Mouse (Mus musculus) embryonic facial prominence, embryonic 15.5 days (tissue): ENCODE data around the gene Cul7. TPM values are rescaled to one million over a fixed set of nuclear protein-coding genes. Genes with fewer than 3 reads are reported as not detected.

Source experiments
- ATAC-seq: fragments of 200-750 bp; cut with Nextera tagmentation; 2 replicates; pipeline ENCODE4 v1.8.0; 2017; ENCODE audit warnings: low read depth, moderate TSS enrichment; ENCODE audit not compliant: insufficient number of reproducible peaks, low FRiP score, low TSS enrichment
- H3K27ac ChIP-seq: fragments of 300-500 bp; sonication (generic); replicated peaks from 2 replicates; pipeline ENCODE4 v1.5.1; 2015; ENCODE audit warnings: mild to moderate bottlenecking, inconsistent platforms
- H3K27me3 ChIP-seq: fragments of 300-500 bp; sonication (generic); 2 replicates; pipeline ENCODE4 v1.6.1; 2015; ENCODE audit warnings: inconsistent platforms
- H3K36me3 ChIP-seq: fragments of 300-500 bp; sonication (generic); 2 replicates; pipeline ENCODE4 v1.6.1; 2015; ENCODE audit warnings: mild to moderate bottlenecking, inconsistent platforms
- H3K4me1 ChIP-seq: fragments of 300-500 bp; sonication (generic); 2 replicates; pipeline ENCODE4 v1.6.1; 2015; ENCODE audit warnings: inconsistent platforms
- H3K4me2 ChIP-seq: fragments of 300-500 bp; sonication (generic); replicated peaks from 2 replicates; pipeline ENCODE4 v1.6.1; 2015; ENCODE audit warnings: mild to moderate bottlenecking, inconsistent platforms
- H3K4me3 ChIP-seq: fragments of 300-500 bp; sonication (generic); replicated peaks from 2 replicates; pipeline ENCODE4 v1.5.1; 2015; ENCODE audit warnings: mild to moderate bottlenecking, inconsistent platforms
- H3K9ac ChIP-seq: fragments of 300-500 bp; sonication (generic); 2 replicates; pipeline ENCODE4 v1.6.1; 2015; ENCODE audit warnings: inconsistent platforms
- H3K9me3 ChIP-seq: fragments of 300-500 bp; sonication (generic); replicated peaks from 2 replicates; pipeline ENCODE4 v1.6.1; 2016; ENCODE audit warnings: inconsistent platforms
- WGBS: fragments of 180-500 bp; shearing (Covaris S2); methylation state at CpG from one replicate; pipeline ENCODE4 v1.1.7; 2015; 5-methylcytosine and 5-hydroxymethylcytosine counted together
- polyA plus RNA-seq: library from polyadenylated mRNA; unstranded; fragments of >200 nt; fragmentation: Nextera tagmentation; extraction: Ambion mirVana; gene quantifications from 2 replicates; pipeline ENCODE4 v1.2.1, GENCODE M21; 2015

Cul7 gene
- polyA plus RNA-seq, 1 experiment from 2014 or later: 64.1 TPM

DNA sequence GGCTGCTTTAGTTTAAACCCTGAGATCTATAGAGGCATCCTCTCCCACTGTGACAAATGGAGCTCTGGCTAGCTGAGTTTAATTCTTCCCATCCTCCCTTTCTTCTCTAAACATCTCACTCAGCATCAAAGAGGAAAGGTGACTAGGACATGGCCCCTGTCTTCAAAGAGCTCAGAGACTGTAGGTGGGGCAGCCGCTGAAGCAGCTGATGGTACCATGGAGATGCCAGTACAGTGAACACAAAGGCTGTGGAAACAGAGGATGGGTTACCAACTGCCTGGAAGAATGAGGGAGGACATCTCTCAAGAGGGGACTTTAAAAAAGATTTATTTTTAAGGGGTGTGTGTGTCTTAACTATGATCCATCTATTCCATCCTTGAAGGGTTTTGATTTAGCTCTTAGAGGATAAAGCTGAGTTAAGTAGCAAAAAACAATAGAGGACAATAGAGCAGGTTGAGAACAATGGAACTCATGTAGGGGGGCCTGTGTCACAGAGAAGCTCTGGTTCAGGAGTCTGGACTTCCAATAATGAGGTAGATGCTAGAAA lies 44.5 kb downstream of the Cul7 start:
- no peak for ATAC-seq
- peaks cover 34% of the 10 kb centered on the region for H3K36me3 ChIP-seq
- no peak overlapping the region for H3K4me2 ChIP-seq
- WGBS: 95% methylated on average over 1 of the region's 1 CpGs
- no peak overlapping the region for H3K9ac ChIP-seq
- H3K4me3 ChIP-seq: no peak overlapping the region
- no peaks in the 10 kb centered on the region for H3K9me3 ChIP-seq
- no peak overlapping the region for H3K27ac ChIP-seq
- H3K4me1 ChIP-seq: no peaks in the 10 kb centered on the region
- H3K27me3 ChIP-seq: no peaks in the 10 kb centered on the region

- H3K4me2 ChIP-seq: no peak overlapping the region
- peaks cover 25% of the 10 kb centered on the region for H3K4me1 ChIP-seq
- no peak overlapping the region for H3K9ac ChIP-seq
- no peak overlapping the region for H3K4me3 ChIP-seq
- no peaks in the 10 kb centered on the region for H3K9me3 ChIP-seq
- whole genome bisulfite sequencing: 82% methylated on average over 6 of the region's 6 CpGs
- no peak for ATAC-seq
- H3K36me3 ChIP-seq: peaks cover 25% of the 10 kb centered on the region; the same call in 1 of the 2 replicates
- H3K27ac ChIP-seq: no peak overlapping the region
- H3K27me3 ChIP-seq: no peaks in the 10 kb centered on the region
These were observed 48.4 kb downstream of the Cul7 start for GRCm38 (mm10) chr17:46698515-46698914.

DNA sequence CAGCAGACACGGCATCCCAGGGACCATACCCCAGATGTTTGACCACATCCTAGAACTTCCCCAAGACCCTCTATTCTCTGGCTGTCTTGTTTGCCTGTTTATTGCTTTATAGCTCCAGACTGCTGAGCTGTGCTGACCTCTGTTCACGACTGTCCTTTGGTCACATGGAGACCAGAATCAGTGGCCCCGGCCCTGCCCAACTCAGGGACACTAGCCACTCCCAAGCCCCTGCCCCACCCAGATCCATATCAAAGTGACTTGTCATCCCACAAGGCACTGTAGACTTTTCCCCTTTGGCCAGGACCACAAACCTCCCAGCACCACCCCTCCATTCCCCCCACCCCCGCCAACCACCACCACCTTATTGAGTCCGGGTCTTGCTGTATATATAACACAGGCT lies 49.1 kb downstream of the Cul7 start:
- H3K9me3 ChIP-seq: no peaks in the 10 kb centered on the region
- H3K36me3 ChIP-seq: peaks cover 25% of the 10 kb centered on the region; the same call in 1 of the 2 replicates
- no peak overlapping the region for H3K9ac ChIP-seq
- no peak overlapping the region for H3K4me2 ChIP-seq
- WGBS: 80% methylated on average over 5 of the region's 5 CpGs
- H3K4me1 ChIP-seq: peaks cover 31% of the 10 kb centered on the region
- no peak overlapping the region for H3K4me3 ChIP-seq
- ATAC-seq: no peak
- H3K27ac ChIP-seq: no peak overlapping the region
- no peaks in the 10 kb centered on the region for H3K27me3 ChIP-seq

DNA sequence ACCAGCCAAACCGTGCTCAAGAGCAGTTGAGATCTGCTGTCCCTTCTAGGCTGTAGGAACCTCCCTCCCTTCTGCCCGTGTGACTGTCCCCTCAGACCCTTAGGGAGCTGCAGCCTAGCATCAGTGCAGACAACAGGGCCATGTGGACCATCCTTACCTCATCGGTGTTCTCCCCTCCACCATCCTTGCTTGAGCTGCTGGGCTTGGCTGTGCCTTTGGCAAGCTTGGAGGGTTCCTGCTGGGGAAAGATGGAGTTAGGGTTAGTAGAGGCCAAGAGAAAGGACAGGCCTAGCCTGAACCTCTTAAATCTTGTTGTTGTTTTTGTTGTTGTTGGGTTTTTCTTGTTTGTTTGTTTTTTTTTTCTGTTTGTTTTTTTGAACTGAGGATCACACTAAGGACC lies 49.8 kb downstream of the Cul7 start:
- Histone ChIP-seq H3K4me1 (peaks cover 31% of the 10 kb centered on the region), H3K9ac (no peak overlapping the region), H3K36me3 (peaks cover 25% of the 10 kb centered on the region; the same call in 1 of the 2 replicates), H3K4me2 (no peak overlapping the region), H3K4me3 (no peak overlapping the region), H3K27ac (no peak overlapping the region), H3K27me3 (no peaks in the 10 kb centered on the region), H3K9me3 (no peaks in the 10 kb centered on the region)
- WGBS: 83% methylated on average over 3 of the region's 3 CpGs
- ATAC-seq: no peak

GRCm38 (mm10) chr17:46701489-46701888 lies 51.4 kb downstream of the Cul7 start:
- no peak for ATAC-seq
- H3K27ac ChIP-seq: no peak overlapping the region; the same call in 1 of the 2 replicates
- WGBS: 76% methylated on average over 12 of the region's 12 CpGs
- no peak overlapping the region; the same call in 1 of the 2 replicates for H3K4me3 ChIP-seq
- H3K4me2 ChIP-seq: no peak overlapping the region
- H3K4me1 ChIP-seq: peaks cover 37% of the 10 kb centered on the region
- no peaks in the 10 kb centered on the region for H3K27me3 ChIP-seq
- no peaks in the 10 kb centered on the region for H3K9me3 ChIP-seq
- H3K36me3 ChIP-seq: peaks cover 20% of the 10 kb centered on the region; the same call in 1 of the 2 replicates
- no peak overlapping the region for H3K9ac ChIP-seq

DNA sequence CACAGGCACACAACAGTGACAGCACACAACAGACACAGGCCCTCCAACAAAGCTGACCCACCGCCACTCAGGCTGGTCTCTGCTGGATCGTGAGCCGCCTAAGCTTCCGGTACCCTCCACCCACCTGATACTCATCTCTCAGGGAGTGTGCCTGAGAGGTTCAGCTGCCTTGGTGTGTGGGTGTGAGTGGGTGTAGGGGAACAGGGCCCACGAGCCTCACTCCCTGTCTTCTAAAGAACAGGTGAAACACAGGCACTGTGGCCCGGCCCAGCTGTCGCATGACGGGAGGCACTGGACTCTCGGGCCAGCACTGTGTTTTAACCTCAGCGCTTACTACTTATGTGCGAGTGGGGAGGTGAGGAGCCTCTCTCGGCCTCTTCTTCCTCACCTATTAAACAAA lies 52.0 kb downstream of the Cul7 start:
- H3K27ac ChIP-seq: no peak overlapping the region; the same call in 1 of the 2 replicates
- H3K4me3 ChIP-seq: no peak overlapping the region
- no peaks in the 10 kb centered on the region for H3K9me3 ChIP-seq
- H3K9ac ChIP-seq: no peak overlapping the region
- peaks cover 20% of the 10 kb centered on the region; the same call in 1 of the 2 replicates for H3K36me3 ChIP-seq
- H3K4me2 ChIP-seq: no peak overlapping the region
- H3K4me1 ChIP-seq: peaks cover 37% of the 10 kb centered on the region
- no peak for ATAC-seq
- no peaks in the 10 kb centered on the region for H3K27me3 ChIP-seq
- 81% methylated on average over 12 of the region's 12 CpGs for WGBS

DNA sequence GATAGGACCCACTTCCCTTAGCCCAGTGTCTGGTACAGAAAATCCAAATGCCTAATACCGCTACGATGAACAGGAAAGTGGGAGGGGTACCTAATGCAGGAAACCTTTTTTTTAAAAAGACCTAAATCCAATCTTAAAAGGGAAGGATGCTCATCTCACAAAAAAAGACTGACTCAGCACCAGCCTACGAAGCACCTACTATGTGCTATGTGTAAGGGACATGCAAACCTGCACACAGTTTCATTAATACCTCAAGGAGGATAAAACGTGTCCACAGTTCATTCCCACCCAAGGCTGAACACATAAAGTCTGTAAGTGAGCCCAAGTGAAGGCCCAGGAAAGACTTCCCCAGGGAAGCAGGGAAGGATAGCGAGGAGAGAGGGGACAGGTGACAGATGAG lies 52.4 kb downstream of the Cul7 start:
- no peaks in the 10 kb centered on the region for H3K9me3 ChIP-seq
- H3K27me3 ChIP-seq: no peaks in the 10 kb centered on the region
- H3K4me2 ChIP-seq: peak overlapping the region; percentile 67
- peaks cover 37% of the 10 kb centered on the region for H3K4me1 ChIP-seq
- peaks cover 19% of the 10 kb centered on the region; the same call in 1 of the 2 replicates for H3K36me3 ChIP-seq
- H3K4me3 ChIP-seq: no peak overlapping the region
- WGBS: 81% methylated on average over 5 of the region's 5 CpGs
- H3K9ac ChIP-seq: 0 out of 2 replicates have a peak overlapping the region, but pooled peaks have one; percentile 9
- no peak for ATAC-seq
- H3K27ac ChIP-seq: no peak overlapping the region

- 4% methylated on average over 31 of the region's 41 CpGs for WGBS
- ATAC-seq: peak; percentile 76
- H3K9ac ChIP-seq: peak overlapping the region; percentile 85
- H3K27me3 ChIP-seq: no peaks in the 10 kb centered on the region
- peaks cover 8% of the 10 kb centered on the region; the same call in 1 of the 2 replicates for H3K36me3 ChIP-seq
- H3K4me2 ChIP-seq: peak overlapping the region; percentile 67
- H3K9me3 ChIP-seq: no peaks in the 10 kb centered on the region
- H3K4me1 ChIP-seq: peaks cover 37% of the 10 kb centered on the region
- peak overlapping the region; percentile 90 for H3K27ac ChIP-seq
- H3K4me3 ChIP-seq: peak overlapping the region; percentile 97
These were observed 54.1 kb downstream of the Cul7 start for GRCm38 (mm10) chr17:46703971-46704886.

DNA sequence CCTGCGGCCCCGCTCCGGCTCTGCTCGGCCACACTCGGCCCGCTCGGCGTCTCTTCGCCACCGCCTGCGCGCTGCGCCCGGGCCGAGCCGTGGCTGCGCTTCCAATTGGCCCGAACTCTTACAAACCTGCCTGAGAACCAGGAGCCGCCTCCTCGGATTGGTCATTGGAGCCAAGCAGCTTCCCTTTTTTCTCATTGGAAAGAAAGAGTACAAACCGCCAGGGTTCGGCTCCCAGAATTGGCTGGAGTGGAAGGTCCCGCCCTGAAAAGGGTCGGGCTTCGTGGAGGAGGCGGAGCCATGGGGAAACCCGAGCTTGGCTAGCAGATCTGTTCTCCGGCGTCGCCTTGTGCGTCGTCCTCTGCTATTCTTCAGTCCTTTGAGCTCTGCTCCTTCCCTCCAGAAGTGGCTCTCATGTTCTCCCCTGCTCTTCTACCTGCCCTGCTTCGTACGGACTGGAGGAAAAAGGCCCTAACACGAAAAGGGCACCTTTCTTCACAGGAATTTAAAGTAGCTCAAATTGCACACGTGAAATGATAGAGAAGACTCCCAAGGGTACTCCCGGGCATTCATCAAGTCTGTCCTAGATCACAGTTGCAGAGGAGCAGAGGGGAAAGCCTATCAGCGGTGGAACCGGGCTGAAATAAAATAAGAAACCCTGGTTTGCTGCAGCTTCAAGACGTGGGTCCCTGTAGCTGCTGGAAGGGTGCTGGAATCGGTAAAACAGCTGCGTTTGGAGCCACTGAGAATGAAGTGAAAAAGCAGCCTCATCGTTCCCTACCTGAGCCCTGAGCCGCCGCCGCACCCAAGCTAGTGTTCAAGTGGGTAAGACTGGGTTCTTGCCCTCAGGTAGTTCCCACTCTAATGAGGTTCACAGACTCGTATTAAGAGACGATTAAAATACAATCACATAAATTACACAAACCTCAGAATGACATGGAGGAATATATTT lies 55.0 kb downstream of the Cul7 start, which contains the start of gene Ppp2r5d:
Gene Ppp2r5d (minus strand): TSS at position 225 of the 949 bp plus-strand sequence.
- peak within 1 kb of the TSS; percentile 97 for H3K4me3 ChIP-seq
- no peaks in the 10 kb centered on the region for H3K9me3 ChIP-seq
- H3K4me1 ChIP-seq: peaks cover 37% of the 10 kb centered on the region

DNA sequence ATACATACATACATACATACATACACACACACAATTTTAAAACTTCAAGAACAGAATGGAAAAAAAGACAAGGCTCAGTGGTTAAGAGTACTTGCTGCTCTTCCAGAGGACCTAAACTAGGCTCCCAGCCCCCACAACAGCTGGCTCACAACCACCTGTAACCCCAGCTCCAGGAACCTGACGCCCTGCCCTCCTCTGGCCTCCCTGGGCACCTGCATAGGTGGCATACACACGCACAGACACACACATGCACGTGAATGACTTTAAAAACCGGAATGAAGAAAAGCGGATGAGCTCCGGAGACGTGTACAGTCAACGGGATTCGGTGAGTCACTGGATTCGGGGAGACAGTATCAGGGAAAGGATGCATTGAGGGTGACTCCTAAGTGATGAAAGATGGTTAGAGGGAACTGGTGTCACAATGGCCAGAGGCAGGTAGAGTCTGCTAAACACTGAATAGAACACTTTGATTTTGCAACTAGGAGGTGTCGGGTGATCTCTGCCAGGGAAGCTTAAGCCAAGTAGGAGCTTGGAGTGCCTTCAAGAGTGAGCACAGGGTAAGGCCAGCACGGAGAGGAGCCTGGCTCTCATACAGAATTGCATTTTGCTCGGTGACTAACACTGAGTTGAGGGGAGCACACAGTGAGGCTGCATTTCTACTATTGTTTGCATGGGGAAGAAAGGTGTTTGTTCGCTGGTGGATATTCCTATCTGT lies 56.4 kb downstream of the Cul7 start:
- ATAC-seq: no peak
- Histone ChIP-seq H3K27ac (no peak overlapping the region), H3K4me1 (peaks cover 30% of the 10 kb centered on the region), H3K36me3 (no peaks in the 10 kb centered on the region), H3K27me3 (no peaks in the 10 kb centered on the region), H3K4me2 (no peak overlapping the region), H3K4me3 (no peak overlapping the region), H3K9ac (no peak overlapping the region), H3K9me3 (no peaks in the 10 kb centered on the region)
- WGBS: 87% methylated on average over 14 of the region's 14 CpGs

More for the DNA sequence above, 55.0 kb downstream of the Cul7 start, which contains the start of gene Ppp2r5d:
- ATAC-seq: peak; percentile 93
- Histone ChIP-seq H3K4me2 (peak within 1 kb of the TSS; percentile 67), H3K27me3 (no peaks in the 10 kb centered on the region), H3K9ac (peak within 1 kb of the TSS; percentile 85), H3K27ac (peak within 1 kb of the TSS; percentile 91), H3K36me3 (0 out of 2 replicates have a peak, but pooled peaks cover under 1% of the 10 kb centered on the region)
- WGBS: under 1% methylated on average over 48 of the region's 48 CpGs
